Mouse (Mus musculus) heart, postnatal 0 days (tissue): ENCODE measurements around the gene Lrig1.

ENCODE experiments used
- CTCF ChIP-seq: IDR thresholded peaks from 2 replicates; pipeline ENCODE4 v1.5.1; 2016; ENCODE audit warnings: antibody characterized with exemption, control low read depth, low read depth
- EP300 ChIP-seq: IDR thresholded peaks from 2 replicates; pipeline ENCODE4 v1.6.1; 2016; ENCODE audit warnings: antibody characterized with exemption, low read depth

DNA sequence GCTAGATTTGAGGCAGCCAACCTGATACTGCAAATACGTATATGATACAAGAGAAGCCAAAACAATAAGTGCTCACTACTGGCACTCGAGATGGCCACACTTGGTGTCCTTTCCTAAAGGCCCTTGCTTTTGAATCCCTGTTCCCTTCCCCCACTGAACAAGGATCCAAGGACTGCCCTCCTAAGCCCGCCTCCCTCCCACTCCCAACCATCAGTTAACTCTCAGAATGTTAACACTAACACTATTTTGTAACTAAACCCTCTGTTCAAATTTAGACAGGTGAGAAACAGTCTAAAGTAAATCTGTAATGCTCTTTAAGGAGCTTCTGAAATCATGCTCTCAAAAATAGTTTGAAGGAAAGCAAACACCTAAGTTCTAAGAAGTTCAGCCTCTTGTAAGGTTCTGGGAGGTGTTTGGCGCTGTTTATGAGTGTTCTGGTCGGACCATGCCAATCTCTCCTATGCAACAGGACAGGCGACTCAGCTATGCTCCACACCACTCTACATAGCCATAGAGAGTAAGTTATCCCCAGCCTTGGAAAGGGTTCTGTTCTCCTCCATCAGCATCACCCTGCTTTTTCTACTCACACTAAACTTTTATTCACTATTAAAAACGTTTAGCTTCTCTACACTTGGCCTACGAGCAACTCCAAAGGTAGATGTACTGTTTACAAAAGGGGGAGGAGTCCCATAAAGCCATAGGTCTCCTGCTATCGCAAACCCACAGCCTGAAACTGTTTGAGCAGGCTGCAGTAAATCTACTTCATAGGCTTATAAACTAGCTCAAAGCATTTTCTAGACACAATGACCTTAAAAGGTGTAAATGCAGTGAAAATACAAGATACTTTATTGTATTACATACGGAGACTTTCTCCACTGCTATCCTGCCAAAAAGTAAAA lies 3.5 kb downstream of the Lrig1 start:
- TF ChIP-seq EP300 (no peak), CTCF (no peak)
